Mouse (Mus musculus) cerebellum, adult 2 months (tissue): ENCODE measurements around the gene Prkd3.

Experiments used
- CTCF ChIP-seq: fragments of 200-500 bp; IDR thresholded peaks from 2 replicates; pipeline ENCODE4 v1.5.1; 2011; ENCODE audit warnings: low read depth, mild to moderate bottlenecking, control low read depth, low read length, moderate library complexity, borderline replicate concordance; ENCODE audit not compliant: insufficient read depth
- POLR2A ChIP-seq: fragments of 200-500 bp; IDR thresholded peaks from 2 replicates; pipeline ENCODE4 v1.6.1; 2011; ENCODE audit warnings: low read length, control low read depth, borderline replicate concordance; ENCODE audit not compliant: insufficient read depth

DNA sequence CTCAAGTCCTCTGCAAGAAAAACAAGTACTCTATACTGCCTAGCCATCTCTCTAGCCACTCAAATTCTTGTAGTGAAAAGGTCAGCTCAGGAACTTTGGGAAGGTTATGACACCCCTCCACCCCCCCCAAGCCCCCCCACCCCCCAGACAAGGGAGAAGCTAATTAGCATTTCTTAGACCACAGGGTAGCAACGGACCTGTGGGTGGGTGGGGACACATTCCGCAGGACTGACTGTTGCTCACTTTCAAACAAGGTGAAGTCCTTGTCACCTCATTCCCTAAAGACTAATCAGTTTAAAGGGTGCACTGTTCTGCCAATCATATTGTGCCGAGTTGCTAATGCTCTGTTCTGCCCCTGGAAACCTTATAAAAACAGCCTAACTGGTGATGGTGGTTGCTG, 106.7 kb downstream of the Prkd3 start:
- TF ChIP-seq CTCF (no peak), POLR2A (no peak)
